Mouse (Mus musculus) stomach, embryonic 16.5 days (tissue): ENCODE measurements at regions not wholly inside any gene's neighbourhood (a gene's known extent, or its start where the extent isn't known, plus 50 kb on each side); places are given as distances from the start of the nearest gene placed in this dataset.
A peak's percentile ranks its signal among the peaks of the same experiment; 100 is the strongest.

ENCODE experiments used
- ATAC-seq: fragments of 200-750 bp; cut with Nextera tagmentation; 2 replicates; pipeline ENCODE4 v1.8.0; 2017; ENCODE audit warnings: moderate number of reproducible peaks, moderate TSS enrichment; ENCODE audit not compliant: insufficient read depth, low FRiP score
- H3K27ac ChIP-seq: fragments of 300-500 bp; sonication (generic); 2 replicates; pipeline ENCODE4 v1.5.1; 2014; ENCODE audit warnings: low read length
- H3K27me3 ChIP-seq: fragments of 300-500 bp; sonication (generic); 2 replicates; pipeline ENCODE4 v1.6.1; 2014; ENCODE audit warnings: low read length, control low read depth, mixed read lengths; ENCODE audit not compliant: control insufficient read depth, insufficient read depth
- H3K36me3 ChIP-seq: fragments of 300-500 bp; sonication (generic); 2 replicates; pipeline ENCODE4 v1.6.1; 2014; ENCODE audit warnings: low read length; ENCODE audit not compliant: control insufficient read depth, insufficient read depth
- H3K4me1 ChIP-seq: fragments of 300-500 bp; sonication (generic); 2 replicates; pipeline ENCODE4 v1.6.1; 2014; ENCODE audit warnings: low read length, control low read depth, mixed read lengths; ENCODE audit not compliant: control insufficient read depth, insufficient read depth
- H3K4me2 ChIP-seq: fragments of 300-500 bp; sonication (generic); 2 replicates; pipeline ENCODE4 v1.6.1; 2014; ENCODE audit warnings: low read depth, low read length, mixed read lengths
- H3K4me3 ChIP-seq: fragments of 300-500 bp; sonication (generic); replicated peaks from 2 replicates; pipeline ENCODE4 v1.5.1; 2014; ENCODE audit warnings: mild to moderate bottlenecking, low read length
- H3K9ac ChIP-seq: fragments of 300-500 bp; sonication (generic); 2 replicates; pipeline ENCODE4 v1.6.1; 2014; ENCODE audit warnings: low read length
- H3K9me3 ChIP-seq: fragments of 300-500 bp; sonication (generic); replicated peaks from 2 replicates; pipeline ENCODE4 v1.6.1; 2016; ENCODE audit warnings: low read length, control low read depth; ENCODE audit not compliant: control insufficient read depth
- WGBS: fragments of 180-500 bp; shearing (Covaris S2); extraction: QIAGEN DNeasy Blood & Tissue Kit; methylation state at CpG from one replicate; pipeline ENCODE4 v1.1.7; 2014; 5-methylcytosine and 5-hydroxymethylcytosine counted together

- Histone ChIP-seq H3K36me3 (no peaks in the 10 kb centered on the region), H3K4me1 (peaks cover 22% of the 10 kb centered on the region), H3K27me3 (no peaks in the 10 kb centered on the region), H3K9me3 (no peaks in the 10 kb centered on the region), H3K4me3 (no peak overlapping the region), H3K4me2 (no peak overlapping the region), H3K9ac (no peak overlapping the region), H3K27ac (peak overlapping the region; percentile 27; the same call in 1 of the 2 replicates)
- 34% methylated on average over 10 of the region's 10 CpGs for WGBS
- no peak for ATAC-seq
These were observed 186.6 kb upstream of the Hes1 start for GRCm38 (mm10) chr16:29877372-29878123.

- H3K4me2 ChIP-seq = no peak overlapping the region
- H3K27ac ChIP-seq = no peak overlapping the region
- H3K9ac ChIP-seq = no peak overlapping the region
- no peaks in the 10 kb centered on the region for H3K36me3 ChIP-seq
- no peaks in the 10 kb centered on the region for H3K9me3 ChIP-seq
- ATAC-seq = no peak
- no peak overlapping the region for H3K4me3 ChIP-seq
- no peaks in the 10 kb centered on the region for H3K27me3 ChIP-seq
- peaks cover 32% of the 10 kb centered on the region for H3K4me1 ChIP-seq
- WGBS = 78% methylated on average over 6 of the region's 6 CpGs
These were observed 184.5 kb upstream of the Hes1 start for GRCm38 (mm10) chr16:29879665-29880064.

GRCm38 (mm10) chr16:29881497-29881896 is 182.7 kb upstream of the Hes1 start:
- Histone ChIP-seq H3K4me2 (no peak overlapping the region), H3K9ac (no peak overlapping the region), H3K27me3 (no peaks in the 10 kb centered on the region), H3K36me3 (no peaks in the 10 kb centered on the region), H3K27ac (peak overlapping the region; percentile 38; the same call in 1 of the 2 replicates), H3K4me3 (no peak overlapping the region), H3K9me3 (no peaks in the 10 kb centered on the region), H3K4me1 (peaks cover 32% of the 10 kb centered on the region)
- 39% methylated on average over 12 of the region's 12 CpGs for WGBS
- ATAC-seq = no peak

GRCm38 (mm10) chr16:29882226-29882972 is 181.8 kb upstream of the Hes1 start:
- Histone ChIP-seq H3K27ac (peak overlapping the region; percentile 77), H3K9me3 (no peaks in the 10 kb centered on the region), H3K4me1 (peaks cover 30% of the 10 kb centered on the region), H3K4me3 (no peak overlapping the region), H3K4me2 (no peak overlapping the region), H3K27me3 (no peaks in the 10 kb centered on the region), H3K36me3 (no peaks in the 10 kb centered on the region), H3K9ac (peak overlapping the region; percentile 33; the same call in 1 of the 2 replicates)
- WGBS = 27% methylated on average over 10 of the region's 10 CpGs
- peak; percentile 56 for ATAC-seq

GRCm38 (mm10) chr16:29883252-29883992 is 180.8 kb upstream of the Hes1 start:
- 57% methylated on average over 10 of the region's 10 CpGs for WGBS
- Histone ChIP-seq H3K27ac (no peak overlapping the region), H3K9ac (no peak overlapping the region), H3K4me3 (no peak overlapping the region), H3K4me1 (peaks cover 30% of the 10 kb centered on the region), H3K9me3 (no peaks in the 10 kb centered on the region), H3K27me3 (no peaks in the 10 kb centered on the region), H3K4me2 (no peak overlapping the region), H3K36me3 (no peaks in the 10 kb centered on the region)
- no peak for ATAC-seq

- Histone ChIP-seq H3K4me1 (peaks cover 30% of the 10 kb centered on the region), H3K4me2 (no peak overlapping the region), H3K9me3 (no peaks in the 10 kb centered on the region), H3K9ac (no peak overlapping the region), H3K36me3 (no peaks in the 10 kb centered on the region), H3K27ac (no peak overlapping the region), H3K27me3 (no peaks in the 10 kb centered on the region), H3K4me3 (no peak overlapping the region)
- 75% methylated on average over 4 of the region's 4 CpGs for WGBS
- no peak for ATAC-seq
These were observed 179.3 kb upstream of the Hes1 start for GRCm38 (mm10) chr16:29884899-29885298.

GRCm38 (mm10) chr16:29886755-29887154 is 177.4 kb upstream of the Hes1 start:
- no peaks in the 10 kb centered on the region for H3K36me3 ChIP-seq
- no peaks in the 10 kb centered on the region for H3K9me3 ChIP-seq
- H3K27me3 ChIP-seq = no peaks in the 10 kb centered on the region
- no peak for ATAC-seq
- H3K9ac ChIP-seq = no peak overlapping the region
- 54% methylated on average over 4 of the region's 4 CpGs for WGBS
- no peak overlapping the region for H3K4me3 ChIP-seq
- H3K4me1 ChIP-seq = peaks cover 21% of the 10 kb centered on the region
- H3K27ac ChIP-seq = no peak overlapping the region
- no peak overlapping the region for H3K4me2 ChIP-seq

GRCm38 (mm10) chr16:29889346-29889745 is 174.8 kb upstream of the Hes1 start:
- no peak overlapping the region for H3K4me2 ChIP-seq
- no peak for ATAC-seq
- no peak overlapping the region for H3K4me3 ChIP-seq
- peaks cover 12% of the 10 kb centered on the region for H3K4me1 ChIP-seq
- no peaks in the 10 kb centered on the region for H3K9me3 ChIP-seq
- H3K27ac ChIP-seq = no peak overlapping the region
- H3K36me3 ChIP-seq = no peaks in the 10 kb centered on the region
- 46% methylated on average over 4 of the region's 4 CpGs for WGBS
- no peaks in the 10 kb centered on the region for H3K27me3 ChIP-seq
- H3K9ac ChIP-seq = no peak overlapping the region

- Histone ChIP-seq H3K4me2 (no peak overlapping the region), H3K4me3 (no peak overlapping the region), H3K27me3 (no peaks in the 10 kb centered on the region), H3K27ac (no peak overlapping the region), H3K36me3 (no peaks in the 10 kb centered on the region), H3K4me1 (peaks cover 12% of the 10 kb centered on the region), H3K9ac (no peak overlapping the region), H3K9me3 (no peaks in the 10 kb centered on the region)
- no peak for ATAC-seq
- WGBS = 52% methylated on average over 7 of the region's 7 CpGs
These were observed 172.7 kb upstream of the Hes1 start for GRCm38 (mm10) chr16:29891472-29891871.
